Mouse (Mus musculus): Measurements from ENCODE around the gene Napa.

Gene Napa

DNA sequence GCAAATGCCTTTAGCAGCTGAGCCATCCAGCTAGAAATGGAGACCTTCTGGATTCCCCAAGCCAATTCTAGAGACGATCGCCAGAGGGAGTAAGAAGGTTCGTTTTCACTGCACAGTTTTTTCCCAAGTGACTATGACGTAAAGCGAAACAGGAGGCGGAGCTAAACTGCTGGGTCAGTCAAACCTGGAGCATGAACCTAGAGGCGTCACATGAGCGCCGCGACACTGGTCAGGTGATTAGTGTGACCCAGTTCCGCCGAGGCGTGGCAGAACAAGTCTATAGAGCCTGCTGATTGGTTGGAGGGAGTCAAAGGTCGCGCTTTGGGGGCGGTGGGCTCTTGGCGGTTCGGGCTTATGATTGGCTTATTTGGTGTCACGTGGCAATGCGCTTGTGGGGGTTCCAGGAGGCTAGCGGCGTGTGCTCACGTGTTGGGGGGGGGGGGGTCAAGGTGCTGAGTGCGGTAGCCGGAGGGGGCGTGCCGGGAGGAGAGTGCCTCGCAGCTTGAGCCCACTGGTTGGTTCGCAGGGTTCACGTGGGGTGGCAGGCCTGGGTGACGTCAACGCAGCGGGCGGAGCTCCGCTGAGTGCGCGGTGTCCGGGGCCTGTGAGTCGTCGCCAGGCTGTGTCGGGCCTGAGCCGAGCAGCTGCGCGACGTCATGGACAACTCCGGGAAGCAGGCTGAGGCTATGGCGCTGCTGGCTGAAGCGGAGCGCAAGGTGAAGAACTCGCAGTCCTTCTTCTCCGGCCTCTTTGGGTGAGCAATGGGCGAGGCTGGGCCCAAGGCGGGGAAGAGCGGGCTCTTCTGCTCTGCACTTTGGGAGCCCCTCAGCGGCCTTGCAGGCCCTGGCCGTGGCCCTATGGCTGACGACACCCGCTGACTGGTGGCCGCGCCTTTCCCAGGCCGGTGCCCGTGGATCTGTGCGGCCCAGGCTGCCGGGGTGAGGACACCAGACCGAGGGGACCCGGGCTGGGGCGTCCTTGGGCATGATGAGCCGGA, at the start of gene Napa:
Gene Napa, plus strand, starts transcription at position 438 of the 997 bp plus-strand sequence.
- peak; percentile 99 for DNase-seq (ENCODE audit: low read depth, low spot score)

DNA sequence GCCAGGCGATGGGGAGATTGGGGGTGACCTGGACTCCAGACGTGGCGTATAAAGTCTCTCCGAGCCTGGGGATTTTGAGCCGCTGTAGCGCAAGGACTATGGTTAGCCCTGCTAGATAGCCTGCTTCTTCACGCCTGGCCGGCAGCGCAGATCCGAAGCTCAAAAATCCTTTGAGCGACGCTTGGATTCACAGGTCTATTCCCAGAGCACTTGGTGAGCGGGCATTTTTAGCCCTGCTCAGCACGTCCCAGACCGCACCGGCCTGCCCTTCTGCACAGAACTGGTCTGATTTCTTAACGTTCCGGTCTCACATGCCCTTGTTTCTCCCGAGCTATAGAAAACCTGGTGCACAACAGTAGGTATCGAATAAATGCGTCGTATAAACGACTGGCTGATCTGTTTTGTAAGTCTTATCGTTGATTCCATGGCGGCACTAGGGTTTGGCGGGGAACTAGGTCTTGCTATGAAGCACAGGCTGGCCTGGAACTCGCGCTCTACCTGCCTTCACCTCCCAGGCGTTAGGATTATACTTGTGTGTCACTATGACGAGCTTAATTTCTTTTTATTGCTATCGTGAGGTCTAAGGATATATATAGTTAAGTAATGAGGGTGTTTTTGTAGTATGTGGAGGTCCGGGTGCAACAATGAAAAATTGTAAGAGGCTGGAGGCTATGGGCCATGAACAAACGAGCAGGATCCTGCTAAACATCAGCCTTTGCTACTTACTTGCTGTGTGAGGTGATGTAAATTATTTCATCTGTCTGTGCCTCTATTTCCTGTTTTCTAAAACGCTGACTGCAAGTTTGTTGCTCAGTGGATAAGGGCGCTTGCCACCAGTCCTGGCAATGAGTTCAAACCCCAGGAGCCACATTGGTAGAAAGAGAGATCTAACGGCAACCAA, 49.3 kb upstream of the Napa start:
- no peak for DNase-seq (ENCODE audit: low read depth, low spot score)

DNA sequence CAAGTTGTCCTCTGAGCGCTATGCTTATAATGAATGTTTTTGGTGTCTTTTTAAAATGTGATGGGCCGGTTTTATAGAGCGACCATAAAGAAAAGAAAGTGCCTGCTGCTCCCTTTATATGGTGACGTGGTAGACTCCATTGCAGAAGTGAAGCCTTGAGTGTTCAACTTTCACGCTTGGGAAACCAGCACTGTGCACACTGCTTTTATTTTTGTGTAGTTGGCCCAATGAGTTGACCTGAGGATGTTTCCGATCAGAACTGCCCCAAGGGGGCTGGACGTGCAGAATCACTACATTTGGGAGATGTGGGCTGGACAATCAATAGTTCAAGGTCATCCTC, 48.7 kb upstream of the Napa start:
- no peak for DNase-seq (ENCODE audit: low read depth, low spot score)

DNA sequence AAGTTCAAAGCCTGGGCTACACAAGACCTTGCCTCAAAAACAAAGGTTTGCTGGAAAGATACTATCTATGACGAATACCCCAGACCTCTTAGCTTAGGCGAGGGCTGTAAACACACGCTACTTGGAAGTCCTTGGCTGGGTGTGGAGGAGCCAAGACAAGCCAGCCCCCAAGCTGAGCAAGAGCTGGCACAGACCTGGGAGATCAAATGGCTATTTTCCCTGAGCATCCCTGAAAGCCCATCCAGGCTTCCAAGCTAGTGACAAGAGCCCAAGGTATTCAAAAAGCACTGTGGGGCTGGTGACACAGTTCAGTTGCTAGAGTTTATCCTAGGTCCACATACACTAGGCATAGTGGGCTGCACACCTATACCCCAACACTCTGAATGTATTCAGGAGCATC, 47.7 kb upstream of the Napa start:
- DNase-seq (ENCODE audit: low read depth, low spot score): no peak

DNA sequence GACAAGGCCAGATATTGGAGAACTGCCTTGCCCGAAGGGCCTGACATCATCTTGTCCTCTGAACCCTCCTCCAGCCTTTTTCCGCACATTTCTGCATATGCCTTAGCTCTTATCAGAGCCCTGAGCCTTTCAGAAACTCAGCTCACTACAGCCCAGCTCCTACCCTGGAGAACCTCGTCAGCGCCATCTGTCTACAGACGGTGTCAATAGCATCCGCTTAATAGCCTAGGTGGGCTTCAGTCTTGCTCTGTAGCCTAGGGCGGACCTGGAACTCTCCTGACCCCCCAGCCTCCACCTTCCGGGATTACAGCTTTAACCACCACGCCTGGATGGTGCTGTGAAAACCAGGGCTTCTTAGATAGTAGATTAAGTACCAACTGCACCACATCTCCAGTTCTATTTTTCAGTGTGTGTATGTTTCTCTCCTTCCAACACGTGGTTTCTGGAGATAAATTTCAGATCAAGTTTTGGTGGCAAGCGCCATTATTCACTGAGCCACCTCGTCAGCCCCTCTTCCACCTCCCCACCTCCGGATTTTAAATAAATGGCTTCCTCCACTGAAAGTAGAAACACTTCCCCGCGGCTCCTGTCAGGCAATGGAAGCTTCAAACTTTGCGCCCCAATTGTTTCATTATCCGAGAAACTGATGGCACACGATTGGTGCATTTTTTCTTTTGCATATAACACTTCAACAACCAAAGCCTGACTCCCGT, 46.2 kb upstream of the Napa start:
- DNase-seq (ENCODE audit: low read depth, low spot score): peak; percentile 77

DNA sequence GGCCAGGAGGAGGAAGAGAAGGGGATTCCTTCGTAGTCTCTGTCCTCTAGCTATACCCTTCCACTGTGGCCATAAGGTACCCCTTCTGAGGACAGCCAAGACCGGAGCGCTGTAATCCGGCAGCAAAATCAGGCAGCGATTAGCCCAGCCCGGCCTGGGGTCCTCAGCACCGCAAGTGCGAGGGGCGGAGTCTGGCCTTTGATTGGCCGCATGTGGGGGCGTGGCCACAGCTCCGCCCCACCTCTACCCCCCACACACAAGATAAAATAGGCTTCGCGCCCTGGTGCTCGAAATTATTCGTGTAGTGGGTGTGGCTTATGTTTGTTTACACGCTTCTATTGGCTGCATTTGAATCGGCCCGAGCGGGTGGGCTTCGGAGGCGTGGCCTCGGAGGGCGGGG, 45.6 kb upstream of the Napa start:
- peak; percentile 97 for DNase-seq (ENCODE audit: low read depth, low spot score)

DNA sequence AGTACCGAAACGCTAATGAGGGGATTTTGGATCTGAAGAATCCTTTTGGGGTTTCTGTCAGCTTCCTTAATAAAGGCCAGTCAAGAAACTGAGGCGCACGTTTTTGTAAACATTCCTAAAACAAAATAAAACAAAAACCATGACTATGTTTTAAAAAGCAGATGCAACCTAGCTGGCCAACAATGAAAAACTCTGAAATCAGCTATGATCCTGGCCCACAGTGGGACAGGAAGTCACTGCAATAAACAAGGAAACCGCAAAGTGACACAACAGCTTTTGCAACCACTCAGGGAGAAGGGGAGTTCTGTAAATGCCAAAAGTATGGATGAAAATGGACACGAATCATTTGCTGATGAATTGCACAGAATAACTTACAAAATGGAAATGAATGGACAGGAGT, 45.2 kb upstream of the Napa start:
- DNase-seq (ENCODE audit: low read depth, low spot score): no peak

DNA sequence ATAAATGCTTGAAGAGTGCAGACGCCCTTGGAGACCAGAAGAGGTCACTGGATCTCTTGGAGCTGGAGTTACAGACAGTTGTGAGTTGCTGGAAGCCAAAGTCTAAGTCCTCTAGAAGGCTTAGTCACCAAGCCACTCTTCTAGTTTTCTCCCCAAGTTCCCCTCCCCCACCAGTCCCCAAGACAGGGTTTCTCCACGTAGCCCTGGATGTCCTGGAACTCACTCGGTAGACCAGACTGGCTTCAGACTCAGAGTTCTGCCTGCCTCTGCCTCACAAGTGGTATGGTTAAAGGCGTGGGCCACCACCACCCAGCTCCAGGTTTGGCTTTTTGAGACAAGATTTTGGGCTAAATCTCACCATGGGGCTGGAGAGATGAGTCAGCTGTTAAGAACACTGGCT, 43.3 kb upstream of the Napa start:
- DNase-seq (ENCODE audit: low read depth, low spot score): no peak

DNA sequence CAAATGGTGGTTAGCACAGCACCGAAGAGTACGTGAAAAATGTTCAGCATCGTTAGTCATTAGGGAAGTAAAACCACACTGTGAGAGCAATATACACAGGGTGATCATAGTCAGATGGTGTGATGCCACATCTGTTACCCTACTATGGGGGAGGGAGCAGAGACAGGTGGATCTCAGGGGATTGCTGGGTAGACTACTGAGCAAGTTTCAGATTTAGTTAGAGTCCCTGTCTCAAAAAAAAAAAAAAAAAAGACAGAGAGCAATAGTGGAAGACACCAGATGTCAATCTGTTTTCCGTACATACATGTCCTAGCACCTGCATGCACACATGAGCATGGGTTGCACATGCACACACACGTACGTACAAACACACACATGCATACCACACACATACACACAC, 42.6 kb upstream of the Napa start:
- DNase-seq (ENCODE audit: low read depth, low spot score): no peak

DNA sequence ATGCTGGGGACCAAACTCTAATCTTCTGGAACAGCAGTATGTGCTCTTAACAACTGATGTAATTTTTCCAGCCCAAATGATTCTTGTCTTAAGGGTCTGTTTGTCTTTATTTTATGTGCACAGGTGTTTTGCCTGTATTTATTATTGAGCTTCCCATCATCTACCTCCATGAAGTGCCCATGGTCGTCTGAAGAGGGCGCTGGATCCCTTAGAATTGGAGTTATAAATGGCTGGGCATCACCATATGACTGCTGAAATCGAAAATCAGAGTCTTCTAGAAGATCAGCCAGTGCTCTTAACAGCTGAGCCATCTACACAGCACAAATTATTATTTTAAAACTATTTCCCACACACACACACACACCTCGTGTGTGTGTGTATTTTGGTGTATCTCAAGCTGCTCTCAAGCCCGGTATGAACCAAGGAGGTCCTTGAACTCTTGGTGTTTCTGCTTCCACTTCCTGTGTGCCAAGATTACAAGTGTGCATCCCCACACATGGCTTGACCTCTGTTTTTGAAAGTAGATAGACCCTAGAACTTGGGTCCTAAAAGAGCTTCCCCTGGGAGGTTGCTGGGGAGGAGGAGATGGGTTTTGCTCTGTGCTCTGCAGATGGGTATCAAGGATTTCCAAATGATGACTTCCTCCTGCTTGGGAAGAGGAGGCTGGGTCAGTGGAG, 41.7 kb upstream of the Napa start:
- DNase-seq (ENCODE audit: low read depth, low spot score): peak; percentile 24

DNA sequence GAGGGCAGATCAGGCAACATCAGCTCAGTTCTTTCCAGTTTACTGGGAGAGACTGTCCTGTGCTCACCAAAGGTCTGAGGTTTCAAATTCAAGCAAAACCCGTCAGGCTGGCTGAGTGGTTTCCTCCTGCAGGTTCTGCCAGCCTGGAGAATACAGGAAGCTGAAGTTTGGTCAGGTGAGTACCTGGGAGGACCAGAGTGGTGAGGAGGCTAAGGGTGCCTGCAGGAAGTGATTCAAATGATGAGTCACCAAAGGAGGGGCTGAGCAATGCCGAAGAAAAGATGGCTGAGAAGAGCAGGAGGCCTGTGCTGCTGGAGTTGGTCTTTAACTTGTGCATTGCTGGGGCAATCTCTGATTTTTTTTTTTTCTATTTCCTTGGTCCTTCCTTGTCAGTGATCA, 41.1 kb upstream of the Napa start:
- no peak for DNase-seq (ENCODE audit: low read depth, low spot score)

DNA sequence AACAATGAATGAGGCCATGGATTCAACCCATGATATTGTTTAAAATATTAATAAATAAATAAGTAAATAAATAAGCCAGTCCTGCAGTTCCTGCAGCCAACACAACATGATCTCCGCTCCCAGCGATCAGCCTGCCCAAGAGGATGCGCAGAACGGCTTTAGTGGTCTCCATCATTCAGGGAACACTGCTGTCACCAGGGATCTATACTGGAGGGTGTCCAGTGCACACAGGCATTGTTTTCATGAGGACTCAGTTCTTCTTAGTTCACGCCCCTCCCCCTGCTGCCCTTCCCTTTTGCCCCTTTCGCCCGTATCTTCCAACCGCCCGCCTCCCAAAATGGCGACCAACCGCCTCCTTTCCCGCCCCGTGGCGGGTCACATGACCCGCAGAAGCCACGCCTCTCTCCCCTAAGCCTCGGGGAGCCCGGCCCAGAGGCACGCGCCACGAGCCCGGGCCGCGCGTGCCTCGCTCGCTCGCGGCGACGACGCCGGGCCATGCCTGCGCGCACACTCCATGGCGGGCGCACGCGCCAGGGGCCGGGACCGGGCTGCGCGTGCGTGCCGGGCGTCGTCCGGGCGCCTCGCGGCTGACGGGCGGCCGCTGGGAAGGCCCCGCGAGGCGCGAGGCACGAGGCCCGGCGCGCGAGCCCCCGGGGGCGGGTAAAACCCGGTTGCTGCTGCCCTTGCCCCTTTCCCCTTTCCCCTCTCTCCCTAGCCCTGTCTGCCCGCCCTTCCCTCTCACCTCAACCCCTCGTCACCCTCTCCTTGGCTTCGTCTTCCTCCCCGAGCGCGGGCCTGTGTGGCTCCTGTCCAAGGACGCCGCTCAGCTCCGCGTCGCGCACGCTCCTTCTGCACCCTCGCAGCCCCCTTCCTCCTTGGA, 36.8 kb upstream of the Napa start, which contains the start of gene Zfp541:
Gene Zfp541, plus strand, starts transcription at position 596 of the 880 bp plus-strand sequence.
- no peak for DNase-seq (ENCODE audit: low read depth, low spot score)

DNA sequence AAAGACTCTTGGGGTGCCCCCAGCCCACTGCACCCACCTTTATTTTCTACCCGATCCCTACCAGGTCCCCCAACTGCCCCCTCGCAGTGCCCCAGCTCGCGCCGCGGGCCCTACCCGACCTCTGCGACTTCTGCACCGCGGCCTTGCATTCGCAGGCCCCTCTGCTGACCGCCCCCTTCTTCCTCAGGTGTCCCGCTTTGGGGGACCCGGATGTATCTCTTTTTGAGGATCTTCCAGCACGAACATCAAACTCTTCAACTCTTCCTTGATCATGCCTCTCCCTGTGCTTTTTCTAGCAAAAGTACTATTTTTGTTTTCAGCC, 36.2 kb upstream of the Napa start:
- DNase-seq (ENCODE audit: low read depth, low spot score): no peak

DNA sequence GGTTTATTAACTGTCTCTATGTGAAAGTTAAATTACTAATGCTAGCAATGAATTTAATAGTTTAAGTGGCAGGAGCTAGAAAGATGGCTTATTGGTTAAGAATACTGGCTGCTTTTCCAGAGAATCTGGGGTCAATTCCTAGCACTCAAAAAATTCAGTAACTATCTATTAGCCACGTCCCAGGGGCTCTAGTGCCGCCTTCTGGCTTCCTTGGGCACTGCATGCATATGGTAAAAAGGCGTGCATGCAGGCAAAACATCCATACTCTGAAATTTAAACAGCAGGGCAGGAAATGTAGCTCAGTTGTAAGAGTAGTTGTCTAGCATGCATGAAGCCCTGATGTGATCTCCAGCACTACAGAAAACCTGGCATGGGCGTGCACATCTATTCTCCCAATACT, 34.8 kb upstream of the Napa start:
- no peak for DNase-seq (ENCODE audit: low read depth, low spot score)

DNA sequence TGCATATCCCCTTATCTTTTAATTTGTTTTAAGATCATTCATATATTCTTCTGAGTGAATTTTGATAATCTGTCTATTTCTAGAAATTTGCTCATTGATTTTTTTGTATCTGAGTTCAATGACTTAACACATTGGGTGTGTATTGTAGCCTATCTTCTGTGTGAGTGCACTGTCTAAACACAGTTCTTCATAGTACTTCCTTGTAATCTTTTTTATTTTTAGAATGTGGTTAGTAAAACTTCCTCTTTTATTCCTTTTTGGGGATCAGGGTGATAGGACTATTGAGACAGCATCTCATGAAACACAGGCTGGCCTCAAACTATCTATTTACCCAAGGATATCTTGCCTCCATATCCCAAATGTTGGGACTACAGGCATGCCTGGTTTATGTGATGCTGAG, 27.4 kb upstream of the Napa start:
- no peak for DNase-seq (ENCODE audit: low read depth, low spot score)

DNA sequence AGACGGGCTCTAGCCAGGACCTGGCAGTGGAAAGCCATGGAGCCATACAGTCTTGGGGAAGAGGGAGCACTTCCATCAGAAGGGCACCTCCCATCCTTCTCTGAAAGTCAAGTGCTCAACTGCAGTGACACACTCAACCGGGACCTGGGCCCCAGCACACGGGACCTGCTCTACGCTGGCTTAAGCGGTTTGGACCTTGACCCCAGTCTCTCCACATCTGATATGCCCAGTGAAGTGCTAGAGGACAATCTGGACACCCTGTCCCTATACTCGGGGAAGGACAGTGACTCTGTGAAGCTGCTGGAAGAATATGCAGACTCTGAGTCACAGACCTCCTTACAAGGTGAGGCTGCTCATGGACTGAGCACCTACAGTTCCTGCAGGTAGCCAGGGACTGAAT, 26.4 kb upstream of the Napa start:
- DNase-seq (ENCODE audit: low read depth, low spot score): no peak

DNA sequence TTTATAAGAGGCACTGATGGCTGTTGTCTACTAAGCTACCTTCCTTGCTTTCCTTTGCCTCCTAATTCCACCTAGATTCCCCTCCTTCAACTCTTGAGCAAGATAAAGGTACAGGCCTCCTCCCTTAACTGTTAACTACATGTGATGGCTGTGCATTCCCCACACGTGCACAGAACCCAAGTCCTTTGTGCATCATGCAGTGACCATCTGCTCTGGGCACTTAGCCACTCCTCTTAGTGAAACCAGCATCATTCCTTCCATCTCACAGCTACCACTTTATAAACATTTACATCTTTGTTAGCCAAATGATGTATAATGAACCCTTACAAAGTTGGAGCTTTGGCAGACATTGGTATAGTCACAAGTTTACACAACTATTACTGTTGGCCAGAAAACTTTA, 18.3 kb upstream of the Napa start:
- no peak for DNase-seq (ENCODE audit: low read depth, low spot score)

DNA sequence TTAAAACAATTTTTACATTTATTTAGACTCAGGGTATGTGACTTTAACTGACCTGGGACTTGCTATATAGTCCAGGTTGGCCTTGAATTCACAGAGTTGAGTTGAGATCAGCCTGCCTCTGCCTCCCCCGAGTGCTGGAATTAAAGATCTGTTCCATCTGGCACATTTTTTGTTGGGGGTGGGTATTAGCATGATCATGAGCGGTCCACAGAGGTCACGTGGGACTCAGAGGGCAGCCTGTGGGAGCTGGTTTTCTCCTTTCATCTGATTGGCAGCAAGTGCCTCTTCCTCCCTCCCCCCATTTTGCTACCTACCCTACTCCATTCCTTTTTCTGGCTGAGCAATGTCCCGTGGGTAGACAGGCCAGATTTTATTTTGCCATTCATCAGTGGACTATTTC, 17.7 kb upstream of the Napa start:
- no peak for DNase-seq (ENCODE audit: low read depth, low spot score)

DNA sequence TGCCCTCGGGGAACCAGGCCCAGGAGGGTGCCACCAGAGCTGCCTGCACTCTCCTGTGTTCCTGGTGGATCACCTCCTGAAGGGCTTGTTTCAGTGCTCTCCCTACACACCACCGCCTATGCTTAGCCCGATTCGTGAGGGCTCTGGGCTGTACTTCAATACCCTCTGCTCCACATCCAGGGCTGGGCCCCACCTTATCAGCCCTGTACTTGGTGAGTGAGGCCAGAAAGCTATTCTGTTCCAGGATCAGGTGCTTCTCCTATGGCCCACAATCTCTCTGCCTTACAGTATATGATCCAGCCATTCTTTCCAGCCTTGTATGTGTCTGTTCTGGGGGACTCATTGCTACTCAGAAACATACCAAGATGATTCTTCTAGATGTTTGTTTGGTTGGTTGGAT, 14.9 kb upstream of the Napa start:
- DNase-seq (ENCODE audit: low read depth, low spot score): no peak

DNA sequence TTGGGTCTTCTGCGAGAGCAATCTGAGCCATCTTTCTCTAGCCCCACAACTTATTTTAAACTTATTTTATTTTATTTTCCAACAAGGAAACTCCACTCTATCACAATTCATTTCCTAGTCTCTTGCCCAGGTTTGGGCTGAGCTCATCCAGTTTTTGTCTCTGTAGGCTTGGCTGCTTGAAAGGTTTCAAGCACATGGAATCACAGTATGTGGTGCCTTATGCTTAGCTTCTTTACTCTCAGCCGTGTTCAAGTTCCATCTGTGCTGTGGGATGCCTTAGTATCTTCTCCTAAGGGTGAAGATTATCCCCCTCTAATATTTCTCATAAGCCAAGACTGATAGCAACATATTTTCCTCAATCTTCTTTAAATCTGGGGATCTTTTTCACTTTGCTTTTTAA, 10.7 kb upstream of the Napa start:
- DNase-seq (ENCODE audit: low read depth, low spot score): no peak

DNA sequence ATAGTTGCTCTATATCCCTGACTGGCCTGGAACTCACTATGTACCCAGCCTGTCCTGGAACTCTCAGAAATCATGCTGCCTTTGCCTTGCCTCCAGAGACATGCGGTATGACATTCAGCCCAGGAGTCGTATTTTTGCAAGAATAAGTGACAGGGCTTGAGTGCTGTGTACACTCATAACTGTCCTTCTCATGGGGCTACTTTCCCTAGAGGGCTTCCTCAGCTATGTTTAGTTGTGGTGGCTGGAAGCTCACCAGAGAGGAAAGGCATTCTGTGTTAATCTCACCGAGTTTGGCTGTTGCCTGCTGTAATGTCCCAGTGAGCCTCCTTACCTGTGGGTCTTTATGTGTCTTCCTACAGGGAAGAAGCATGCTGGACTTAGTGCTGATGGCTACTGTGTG, 3.7 kb upstream of the Napa start:
- DNase-seq (ENCODE audit: low read depth, low spot score): no peak

Measured in forelimb bud, embryonic 11.5 days (tissue).